Mouse (Mus musculus): ENCODE measurements around the gene Ift81.

The Ift81 gene

GRCm38 (mm10) chr5:122625565-122626252 lies 11.4 kb upstream of the Ift81 start:
- DNase-seq (ENCODE audit: extremely low read depth, low read depth, low spot score): no peak

GRCm38 (mm10) chr5:122624952-122625479 lies 10.7 kb upstream of the Ift81 start:
- DNase-seq (ENCODE audit: extremely low read depth, low read depth, low spot score): no peak

DNA sequence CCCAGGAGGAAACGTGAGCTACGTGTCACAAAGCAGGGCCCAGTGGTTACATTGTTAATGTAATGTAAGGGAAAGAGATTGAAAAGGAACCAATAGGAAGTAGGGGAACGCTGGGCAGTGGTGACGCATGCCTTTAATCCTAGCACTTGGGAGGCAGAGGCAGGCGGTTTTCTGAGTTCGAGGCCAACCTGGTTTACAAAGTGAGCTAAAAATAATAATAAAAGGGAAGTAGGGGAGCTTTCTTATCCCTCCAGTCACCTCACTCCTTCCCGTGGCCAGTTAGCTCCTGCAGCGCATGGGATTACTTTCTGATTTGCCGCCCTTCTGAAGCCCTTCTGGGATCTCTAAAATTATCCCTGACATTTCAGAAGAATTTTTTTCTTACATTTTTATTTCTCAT lies 9.5 kb upstream of the Ift81 start:
- DNase-seq (ENCODE audit: extremely low read depth, low read depth, low spot score): no peak

DNA sequence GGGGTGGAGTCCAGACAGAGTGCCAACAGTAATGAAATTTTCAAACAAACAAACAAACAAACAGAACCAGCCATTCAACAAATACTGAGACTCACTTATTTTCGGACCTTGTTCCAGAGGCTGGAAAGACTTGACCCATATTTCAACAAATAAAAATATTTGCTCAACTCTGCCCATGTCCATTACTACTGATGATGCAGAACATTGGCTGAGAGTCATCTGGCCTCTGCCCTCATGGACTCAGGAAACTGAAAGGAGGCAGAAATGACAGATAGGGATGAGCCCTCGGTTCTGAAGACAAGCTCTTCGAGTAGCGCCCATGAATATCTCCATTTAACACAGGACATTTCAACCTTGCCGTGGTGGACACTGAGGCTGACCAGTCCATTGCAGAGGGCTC lies 8.2 kb upstream of the Ift81 start:
- no peak for DNase-seq (ENCODE audit: extremely low read depth, low read depth, low spot score)

DNA sequence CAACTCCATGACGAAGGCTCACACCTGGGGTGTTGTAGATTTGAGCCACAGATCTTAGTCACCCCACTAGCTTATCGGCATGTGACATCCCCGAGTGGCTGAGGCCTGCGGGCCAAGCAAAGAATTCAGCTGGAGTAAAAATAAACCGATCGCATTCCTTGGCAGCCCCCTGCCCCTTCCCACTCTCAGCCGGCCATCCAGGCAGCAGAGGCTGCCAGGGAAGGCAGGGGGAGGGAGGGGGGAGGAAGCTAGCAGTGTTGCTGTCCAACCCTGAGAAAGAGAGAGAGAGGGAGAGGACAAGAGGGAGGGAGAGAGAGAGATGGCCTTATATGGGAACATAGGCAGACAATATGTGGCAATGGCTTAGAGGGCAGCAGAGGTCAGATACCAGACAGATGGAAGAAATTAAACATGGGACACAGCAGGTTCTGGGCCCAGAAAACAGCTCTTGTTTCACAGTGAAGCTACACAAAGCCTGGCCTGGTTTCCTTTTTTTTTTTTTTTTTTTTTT lies 7.1 kb upstream of the Ift81 start:
- no peak for DNase-seq (ENCODE audit: extremely low read depth, low read depth, low spot score)

DNA sequence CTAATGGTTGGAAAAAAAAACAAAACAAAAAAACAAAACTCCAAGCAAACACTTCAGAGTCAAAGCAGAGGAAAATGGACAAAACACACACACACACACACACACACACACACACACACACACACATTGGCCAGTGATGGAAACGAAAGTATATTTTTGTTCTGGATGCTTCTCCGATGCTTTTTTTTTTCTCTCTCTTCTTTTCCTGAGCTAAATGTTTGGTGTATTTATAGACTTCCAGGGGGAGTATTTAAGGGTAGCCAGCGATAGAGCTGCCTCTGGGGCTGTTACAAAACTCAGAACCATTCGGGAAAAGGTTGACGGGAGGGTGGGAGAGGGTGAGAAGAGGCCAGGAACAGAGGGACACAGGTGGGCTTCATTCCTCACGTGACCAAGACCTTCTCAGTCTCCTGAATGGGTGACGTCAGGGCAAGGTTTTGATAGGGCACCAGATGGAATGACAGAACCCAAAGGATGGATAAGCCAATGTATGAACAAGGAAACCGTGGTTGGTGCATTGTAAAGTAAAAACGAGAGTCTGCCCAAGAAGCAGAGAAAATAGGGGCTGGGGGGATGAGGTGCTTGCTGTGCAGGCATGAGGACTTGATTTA lies 5.5 kb upstream of the Ift81 start:
- no peak for DNase-seq (ENCODE audit: extremely low read depth, low read depth, low spot score)

- DNase-seq (ENCODE audit: extremely low read depth, low read depth, low spot score): no peak
Measured at GRCm38 (mm10) chr5:122617718-122618117, 3.4 kb upstream of the Ift81 start.

- DNase-seq (ENCODE audit: extremely low read depth, low read depth, low spot score): no peak
Measured at GRCm38 (mm10) chr5:122611651-122612050, 2.7 kb downstream of the Ift81 start.

- DNase-seq (ENCODE audit: extremely low read depth, low read depth, low spot score): no peak
Measured at GRCm38 (mm10) chr5:122604894-122605293, 9.4 kb downstream of the Ift81 start.

DNA sequence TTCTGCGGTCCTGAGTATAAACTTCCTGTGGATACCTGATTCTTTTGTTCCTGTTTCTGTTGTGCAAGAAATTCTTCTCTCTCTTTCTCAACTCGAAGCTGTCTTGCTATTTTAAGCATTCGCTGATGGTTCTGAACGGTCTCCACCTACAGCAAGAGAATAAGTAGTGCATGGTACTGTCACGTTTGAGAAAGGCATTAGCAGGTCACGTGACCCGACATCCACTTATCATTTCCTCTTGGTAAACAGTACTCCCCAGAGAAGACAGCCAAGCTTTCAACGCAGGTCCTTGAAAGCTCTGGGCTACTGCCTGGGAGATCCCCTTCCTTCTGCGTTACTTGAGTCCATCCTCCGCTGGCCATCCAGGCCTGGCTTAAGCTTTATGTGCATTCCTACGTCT lies 12.1 kb downstream of the Ift81 start:
- DNase-seq (ENCODE audit: extremely low read depth, low read depth, low spot score): no peak

DNA sequence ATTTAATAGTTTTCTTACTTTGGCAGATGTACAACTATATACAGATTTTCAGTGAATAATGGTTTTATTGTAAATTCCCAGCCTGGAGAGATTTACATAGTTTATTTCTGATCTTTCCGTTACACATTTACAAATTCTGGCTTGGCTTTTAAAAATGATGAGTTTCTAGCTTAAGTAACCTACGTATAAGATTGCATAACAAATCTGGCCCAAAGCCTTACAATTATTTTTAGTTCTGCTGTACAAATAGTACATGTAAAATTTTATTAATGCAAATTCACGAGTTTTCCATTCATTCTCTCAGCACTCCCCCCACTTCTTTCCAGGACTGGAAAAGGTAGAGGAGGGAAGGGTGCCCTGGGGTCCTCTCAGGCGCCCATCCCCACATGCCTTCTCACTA lies 18.8 kb downstream of the Ift81 start:
- no peak for DNase-seq (ENCODE audit: extremely low read depth, low read depth, low spot score)

GRCm38 (mm10) chr5:122589891-122590290 lies 24.4 kb downstream of the Ift81 start:
- DNase-seq (ENCODE audit: extremely low read depth, low read depth, low spot score): no peak

GRCm38 (mm10) chr5:122585546-122585945 lies 28.8 kb downstream of the Ift81 start:
- DNase-seq (ENCODE audit: extremely low read depth, low read depth, low spot score): no peak

DNA sequence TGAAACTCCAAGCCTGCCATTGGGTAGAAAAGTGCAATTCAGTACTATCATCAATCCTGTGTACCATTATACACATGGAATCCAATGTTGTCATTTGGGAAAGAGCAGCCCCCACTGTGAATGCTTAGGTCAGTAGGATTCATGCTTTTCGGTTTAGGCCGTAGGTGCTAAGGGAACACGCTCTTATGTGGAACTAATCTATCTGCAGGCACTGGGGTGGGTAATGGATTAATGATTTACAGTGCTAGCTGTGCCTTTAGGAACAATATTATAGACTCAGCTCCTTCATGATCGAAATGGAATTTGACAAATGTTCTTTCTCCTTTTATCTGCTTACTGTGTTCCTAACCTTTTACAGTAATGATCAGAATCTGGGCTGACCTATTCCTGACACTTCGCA lies 30.2 kb downstream of the Ift81 start:
- no peak for DNase-seq (ENCODE audit: extremely low read depth, low read depth, low spot score)

DNA sequence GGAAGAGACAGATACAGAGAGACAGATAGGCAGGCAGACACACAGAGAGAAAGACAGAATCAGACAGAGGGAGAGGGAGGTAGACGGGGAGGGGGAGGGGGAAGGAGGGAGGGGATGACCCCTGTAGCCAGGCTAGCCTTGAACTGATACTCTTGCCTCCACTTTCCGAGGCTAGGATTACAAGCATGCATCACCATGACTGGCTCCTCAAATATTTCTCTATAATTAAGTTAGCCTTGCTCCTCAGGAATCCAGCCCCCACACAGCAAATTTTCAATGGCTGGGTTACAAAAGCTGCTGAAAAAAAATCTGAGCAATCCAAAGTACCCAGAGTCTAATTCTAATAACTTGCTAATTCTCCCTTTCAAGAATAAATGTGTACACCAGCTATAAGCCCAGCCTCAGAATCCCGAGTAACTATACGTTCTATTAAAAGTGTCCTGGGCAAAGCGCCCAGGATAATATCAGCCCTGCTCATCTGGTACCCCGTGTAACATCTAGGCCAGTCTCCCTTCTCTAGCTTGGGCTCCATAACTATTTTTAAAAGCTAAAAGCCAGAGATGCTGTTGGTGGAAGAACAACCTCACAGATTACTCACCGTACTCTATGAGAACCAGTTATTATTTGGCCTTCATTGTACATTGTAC lies 37.5 kb downstream of the Ift81 start:
- no peak for DNase-seq (ENCODE audit: extremely low read depth, low read depth, low spot score)

- DNase-seq (ENCODE audit: extremely low read depth, low read depth, low spot score): no peak
Measured at GRCm38 (mm10) chr5:122572001-122572400, 42.3 kb downstream of the Ift81 start.

DNA sequence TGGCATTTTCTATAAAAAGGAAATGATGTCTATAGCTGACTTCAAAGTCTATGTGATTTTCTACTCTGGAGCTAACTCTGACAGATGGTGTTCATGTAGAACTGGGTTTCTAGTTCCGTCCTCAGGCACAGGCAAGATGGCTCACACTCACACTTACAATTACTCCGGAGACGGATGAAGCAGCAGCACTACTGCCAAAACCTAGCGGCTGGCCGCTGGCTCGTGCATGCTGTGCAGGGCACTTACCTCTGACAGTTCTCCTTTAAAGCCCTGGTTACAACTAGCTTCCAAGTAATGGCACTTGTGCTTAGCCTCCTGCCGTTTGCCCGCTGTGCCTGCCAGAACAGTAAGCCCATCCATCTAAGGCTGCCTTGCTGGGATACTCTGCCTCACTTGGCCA lies 47.7 kb downstream of the Ift81 start:
- no peak for DNase-seq (ENCODE audit: extremely low read depth, low read depth, low spot score)

GRCm38 (mm10) chr5:122560654-122561053 lies 53.7 kb downstream of the Ift81 start:
- no peak for DNase-seq (ENCODE audit: extremely low read depth, low read depth, low spot score)

DNA sequence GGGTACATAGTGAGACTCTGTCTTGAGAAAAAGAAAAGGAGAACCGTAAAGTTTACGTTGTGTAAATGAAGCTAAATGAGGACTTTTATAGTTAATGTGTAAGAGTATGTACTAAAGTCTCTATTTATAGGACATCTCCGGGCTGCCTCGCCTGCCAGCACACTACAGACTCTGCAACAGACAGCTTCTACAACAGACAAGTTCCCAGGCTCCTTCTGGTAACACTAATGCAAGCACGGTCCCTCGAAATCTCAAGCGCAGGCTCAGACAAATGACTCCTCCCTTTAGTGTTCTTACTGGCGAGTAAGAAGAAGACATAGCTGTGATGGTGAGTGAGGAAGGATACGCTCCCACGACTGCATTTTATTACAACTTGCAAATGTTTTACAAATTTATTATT lies 56.2 kb downstream of the Ift81 start:
- DNase-seq (ENCODE audit: extremely low read depth, low read depth, low spot score): no peak

DNA sequence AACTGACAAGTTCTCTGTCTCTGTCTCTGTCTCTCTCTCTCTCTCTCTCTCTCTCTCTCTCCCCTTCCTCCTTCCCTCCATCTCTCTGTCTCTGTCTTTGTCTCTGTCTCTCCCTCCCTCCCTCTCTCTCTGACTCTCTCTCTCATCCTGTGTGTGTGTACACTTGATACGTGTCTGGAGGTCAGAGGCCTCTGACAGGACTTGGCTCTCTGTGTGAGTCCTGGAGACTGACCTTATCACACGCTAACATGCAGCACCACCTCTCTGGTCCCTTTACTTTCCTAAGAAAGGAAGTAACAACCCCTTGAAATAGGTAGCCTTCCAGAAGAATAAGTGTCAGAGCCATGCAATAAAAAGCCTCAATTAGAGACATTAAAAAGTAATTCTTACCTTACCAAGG lies 59.2 kb downstream of the Ift81 start:
- DNase-seq (ENCODE audit: extremely low read depth, low read depth, low spot score): no peak

- DNase-seq (ENCODE audit: extremely low read depth, low read depth, low spot score): no peak
Measured at GRCm38 (mm10) chr5:122552638-122553037, 61.7 kb downstream of the Ift81 start.

DNA sequence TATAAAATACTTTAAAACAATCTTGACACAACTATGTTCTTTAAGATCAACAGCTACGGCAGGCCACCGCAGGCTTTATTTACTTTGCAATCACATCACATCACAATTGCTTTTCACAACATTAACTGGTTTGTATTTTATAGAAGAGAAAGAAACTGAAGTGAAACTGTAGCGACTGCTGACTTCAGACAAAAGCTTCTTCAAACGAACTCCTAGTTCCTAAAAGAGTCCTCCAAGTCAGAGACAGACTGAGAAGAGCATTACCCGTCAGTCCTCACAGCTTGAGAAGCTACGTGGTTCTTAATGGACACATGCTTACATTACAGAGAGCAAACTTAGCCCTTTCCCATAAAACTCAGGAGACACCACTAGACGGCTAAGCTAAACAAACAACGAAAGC lies 63.9 kb downstream of the Ift81 start:
- DNase-seq (ENCODE audit: extremely low read depth, low read depth, low spot score): no peak

Measured in fat pad, adult 2 months (tissue).